Mouse (Mus musculus): Measurements from ENCODE around the gene 4930451I11Rik.

DNA sequence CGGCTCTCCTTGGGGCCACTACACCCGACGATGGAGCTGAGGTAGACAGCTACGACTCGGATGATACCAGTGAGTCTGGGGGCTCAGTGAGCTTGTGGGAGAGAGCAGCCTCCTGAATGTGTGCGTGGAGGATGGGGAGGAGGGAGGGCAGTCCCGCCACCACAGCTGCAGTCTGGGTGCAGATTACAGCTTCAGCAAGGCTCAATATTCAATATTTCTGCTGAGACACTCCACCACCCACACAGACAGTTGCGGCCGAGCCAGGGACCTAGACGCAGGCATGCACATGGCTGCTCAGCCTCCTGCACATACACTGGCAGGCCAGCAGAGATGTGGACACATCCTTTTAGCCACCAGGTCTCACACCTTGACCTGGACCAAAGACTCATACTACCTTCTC lies 17.4 kb upstream of the 4930451I11Rik start:
- no peak for TF ChIP-seq CHD2 (IDR thresholded peaks at IDR 0.05; ENCODE audit: low read depth, low read length)
- no peak for TF ChIP-seq ZC3H11A (IDR thresholded peaks at IDR 0.05; ENCODE audit: borderline replicate concordance, low read depth, low read length)
- TF ChIP-seq ZNF384 (IDR thresholded peaks at IDR 0.05; ENCODE audit: low read depth, low read length): no peak

Data from ES-E14 (cell line).